8 mouse cellular contexts compared by ENCODE assay signal in the genomic region with DNA sequence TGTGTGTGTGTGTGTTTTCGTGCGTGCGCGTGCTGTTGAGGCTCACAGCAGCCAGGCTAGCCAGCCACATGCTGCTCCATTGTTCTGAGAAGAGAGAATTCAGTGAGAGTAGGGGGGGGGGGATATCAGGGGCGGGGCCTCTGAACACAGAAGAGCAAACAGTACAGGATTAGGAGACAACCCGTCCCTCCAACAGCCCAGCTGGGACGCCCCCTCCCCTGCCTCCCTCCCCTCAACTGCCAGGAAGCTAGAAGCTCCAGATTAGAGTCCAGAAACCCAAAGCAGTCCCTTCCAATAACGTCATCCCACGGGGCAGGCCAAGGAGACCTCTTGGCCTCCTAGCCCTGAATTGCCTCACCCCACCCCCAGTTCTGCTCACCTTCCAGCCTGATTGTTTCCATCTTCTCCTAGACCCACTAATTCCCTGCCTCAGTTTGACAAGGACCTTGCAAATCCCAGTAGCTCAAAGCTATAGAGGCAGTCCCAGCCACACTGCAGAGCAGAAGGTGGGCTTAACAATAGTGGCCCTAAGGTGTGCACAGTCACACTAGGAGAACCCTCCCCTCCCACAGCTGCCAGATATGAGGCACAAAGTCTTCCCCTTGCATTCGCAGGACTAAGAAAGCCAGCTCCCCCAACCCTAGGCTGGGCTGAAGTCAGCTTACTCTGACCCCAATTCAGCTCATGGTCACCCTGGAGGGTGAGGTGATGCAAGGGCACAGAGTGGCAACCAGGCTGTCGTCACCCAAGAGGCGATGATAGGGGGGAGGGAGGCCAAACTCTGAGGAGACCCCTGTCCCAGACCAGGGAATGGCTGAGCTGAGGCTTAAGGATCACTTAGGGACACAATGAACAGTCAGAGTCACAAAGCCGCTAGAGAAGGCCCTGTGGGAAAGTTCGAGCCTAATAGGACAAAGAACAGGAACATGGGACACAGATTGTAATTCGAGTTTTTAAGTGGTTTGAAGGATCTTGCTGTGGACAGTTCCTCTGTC. TPM values are rescaled to one million over a fixed set of nuclear protein-coding genes. Genes with fewer than 3 reads are reported as not detected.
A peak's percentile ranks its signal among the peaks of the same experiment; 100 is the strongest.
DNase-seq lines count a peak whose midpoint lies in the region; ATAC-seq and TF ChIP-seq lines count a peak whose summit lies in the region.

No protein-coding gene starts in this region.

- intact Hi-C loops in left cerebral cortex, postnatal 25 days (cut with DNase I), result no loop called here

- peak overlapping the region; percentile 40 for H3K4me3 ChIP-seq in lung, adult 2 months (replicated peaks; ENCODE audit: extremely low read depth, low read depth, low read length)
- H3K4me3 ChIP-seq in embryonic facial prominence, embryonic 11.5 days (ENCODE audit: low read depth, low read length), result peak overlapping the region; percentile 61
- peak overlapping the region; percentile 69 for H3K4me3 ChIP-seq in intestine, postnatal 0 days (ENCODE audit: low read depth, low read length)
- peak overlapping the region; percentile 75 for H3K4me3 ChIP-seq in neural tube, embryonic 12.5 days

- DNase-seq in lung, adult 2 months, result no peak
- no peak for DNase-seq in lung, postnatal 14 days
- DNase-seq in embryonic facial prominence, embryonic 11.5 days (ENCODE audit: low spot score), result peak; percentile 62
- DNase-seq in spleen, postnatal 4 days (ENCODE audit: low spot score in 2 of 2), result no peak
- no peak for DNase-seq in left cerebral cortex, postnatal 25 days (ENCODE audit: low spot score in 2 of 2)
- no peak for DNase-seq in cerebellum, adult 8-10 months

- ATAC-seq in embryonic facial prominence, embryonic 11.5 days (replicated peaks; ENCODE audit: insufficient number of reproducible peaks, low FRiP score, low TSS enrichment, low read depth), result peak; percentile 34
- ATAC-seq in intestine, postnatal 0 days, result no peak
- peak; percentile 36 for ATAC-seq in neural tube, embryonic 12.5 days (ENCODE audit: low FRiP score, low read depth)

- TF ChIP-seq CTCF in lung, adult 2 months (IDR thresholded peaks at IDR 0.05; ENCODE audit: insufficient read depth, low read length), result no peak
- no peak for TF ChIP-seq CTCF in intestine, postnatal 0 days (IDR thresholded peaks at IDR 0.05; ENCODE audit: low read depth)

- H3K4me1 ChIP-seq in lung, adult 2 months (ENCODE audit: control insufficient read depth, insufficient read depth, low read length), result peaks cover 37% of the 10 kb centered on the region
- H3K4me1 ChIP-seq in embryonic facial prominence, embryonic 11.5 days (ENCODE audit: control insufficient read depth, insufficient read depth, low read length), result no peaks in the 10 kb centered on the region; the same call in 1 of the 2 replicates
- peaks cover 13% of the 10 kb centered on the region for H3K4me1 ChIP-seq in intestine, postnatal 0 days (replicated peaks; ENCODE audit: control insufficient read depth, insufficient read depth, low read length)
- H3K4me1 ChIP-seq in neural tube, embryonic 12.5 days, result peaks cover 56% of the 10 kb centered on the region

- H3K36me3 ChIP-seq in embryonic facial prominence, embryonic 11.5 days (replicated peaks; ENCODE audit: control insufficient read depth, insufficient read depth, low read depth, low read length), result no peaks in the 10 kb centered on the region
- peaks cover 7% of the 10 kb centered on the region; the same call in 1 of the 2 replicates for H3K36me3 ChIP-seq in intestine, postnatal 0 days (ENCODE audit: control insufficient read depth, insufficient read depth)
- peaks cover 15% of the 10 kb centered on the region; the same call in 1 of the 2 replicates for H3K36me3 ChIP-seq in neural tube, embryonic 12.5 days

- H3K9ac ChIP-seq in embryonic facial prominence, embryonic 11.5 days (replicated peaks; ENCODE audit: low read length), result peak overlapping the region; percentile 71
- no peak overlapping the region; the same call in 1 of the 2 replicates for H3K9ac ChIP-seq in intestine, postnatal 0 days (ENCODE audit: low read depth, low read length)
- H3K9ac ChIP-seq in neural tube, embryonic 12.5 days, result peak overlapping the region; percentile 74

- no peaks in the 10 kb centered on the region for H3K27me3 ChIP-seq in embryonic facial prominence, embryonic 11.5 days (ENCODE audit: control insufficient read depth, insufficient read depth, low read length)
- H3K27me3 ChIP-seq in intestine, postnatal 0 days (replicated peaks; ENCODE audit: control insufficient read depth, insufficient read depth, low read length), result no peaks in the 10 kb centered on the region
- 0 out of 2 replicates have a peak, but pooled peaks cover 3% of the 10 kb centered on the region for H3K27me3 ChIP-seq in neural tube, embryonic 12.5 days (replicated peaks)

- no peaks in the 10 kb centered on the region for H3K9me3 ChIP-seq in embryonic facial prominence, embryonic 11.5 days (replicated peaks; ENCODE audit: control insufficient read depth, low read length)
- H3K9me3 ChIP-seq in intestine, postnatal 0 days (ENCODE audit: control insufficient read depth), result no peaks in the 10 kb centered on the region
- no peaks in the 10 kb centered on the region for H3K9me3 ChIP-seq in neural tube, embryonic 12.5 days

- no peak for TF ChIP-seq POLR2A in lung, adult 2 months (IDR thresholded peaks at IDR 0.05; ENCODE audit: borderline replicate concordance, extremely low read depth, low read depth, low read length)

- peak overlapping the region; percentile 73 for H3K4me2 ChIP-seq in embryonic facial prominence, embryonic 11.5 days (ENCODE audit: low read depth, low read length)
- peak overlapping the region; percentile 88 for H3K4me2 ChIP-seq in intestine, postnatal 0 days (replicated peaks; ENCODE audit: low read depth)
- H3K4me2 ChIP-seq in neural tube, embryonic 12.5 days (replicated peaks), result peak overlapping the region; percentile 83

- WGBS in lung, adult 2 months, result 20% methylated on average over 13 of the region's 15 CpGs
- WGBS in embryonic facial prominence, embryonic 11.5 days, result 5% methylated on average over 14 of the region's 15 CpGs
- WGBS in intestine, postnatal 0 days, result 12% methylated on average over 15 of the region's 15 CpGs
- WGBS in neural tube, embryonic 12.5 days, result 5% methylated on average over 14 of the region's 15 CpGs

- H3K27ac ChIP-seq in embryonic facial prominence, embryonic 11.5 days (replicated peaks; ENCODE audit: low read depth, low read length), result peak overlapping the region; percentile 59
- H3K27ac ChIP-seq in intestine, postnatal 0 days (ENCODE audit: low read depth, low read length), result no peak overlapping the region
- H3K27ac ChIP-seq in neural tube, embryonic 12.5 days, result peak overlapping the region; percentile 26; the same call in 1 of the 2 replicates

RNA-seq across cellular contexts. Expression of a gene that starts 1.6 kb away (rescaled TPM):
- polyA plus RNA-seq in lung, adult 2 months (2012; rRNA removed), result 89.5 and 94.0 TPM in 2 replicates
- 52.1 and 52.6 TPM in 2 replicates for polyA plus RNA-seq in embryonic facial prominence, embryonic 11.5 days (2014; fragmentation: Nextera tagmentation; extraction: Ambion mirVana)
- 40.1 and 43.9 TPM in 2 replicates for polyA plus RNA-seq in intestine, postnatal 0 days (2015; fragmentation: Nextera tagmentation; extraction: Ambion mirVana)
- 254 and 261 TPM in 2 replicates for polyA plus RNA-seq in neural tube, embryonic 12.5 days (2016; fragmentation: Nextera tagmentation; extraction: Ambion mirVana)
- 10 to 100 TPM; 13.2 to 19.4 TPM for total RNA-seq in left cerebral cortex, postnatal 25 days (2021)

RNA-seq across cellular contexts. Expression of a gene that starts 10.2 kb away (rescaled TPM):
- 0.23 TPM in 1 of 2 replicates, not detected in the other for polyA plus RNA-seq in lung, adult 2 months (2012; rRNA removed)
- not detected in 2 replicates for polyA plus RNA-seq in embryonic facial prominence, embryonic 11.5 days (2014; fragmentation: Nextera tagmentation; extraction: Ambion mirVana)
- 0.22 TPM in 1 of 2 replicates, not detected in the other for polyA plus RNA-seq in intestine, postnatal 0 days (2015; fragmentation: Nextera tagmentation; extraction: Ambion mirVana)
- not detected in 2 replicates for polyA plus RNA-seq in neural tube, embryonic 12.5 days (2016; fragmentation: Nextera tagmentation; extraction: Ambion mirVana)
- not detected for total RNA-seq in left cerebral cortex, postnatal 25 days (2021)

RNA-seq across cellular contexts. Expression of a gene that starts 32.8 kb away (rescaled TPM):
- polyA plus RNA-seq in lung, adult 2 months (2012; rRNA removed), result 7.7 and 8.2 TPM in 2 replicates
- polyA plus RNA-seq in embryonic facial prominence, embryonic 11.5 days (2014; fragmentation: Nextera tagmentation; extraction: Ambion mirVana), result 17.8 and 18.9 TPM in 2 replicates
- 9.1 and 9.8 TPM in 2 replicates for polyA plus RNA-seq in intestine, postnatal 0 days (2015; fragmentation: Nextera tagmentation; extraction: Ambion mirVana)
- polyA plus RNA-seq in neural tube, embryonic 12.5 days (2016; fragmentation: Nextera tagmentation; extraction: Ambion mirVana), result 22.7 and 24.2 TPM in 2 replicates
- 10 to 100 TPM; 12.6 to 12.8 TPM for total RNA-seq in left cerebral cortex, postnatal 25 days (2021)

RNA-seq across cellular contexts. Expression of a gene that starts 32.9 kb away (rescaled TPM):
- 47.8 and 55.4 TPM in 2 replicates for polyA plus RNA-seq in lung, adult 2 months (2012; rRNA removed)
- polyA plus RNA-seq in embryonic facial prominence, embryonic 11.5 days (2014; fragmentation: Nextera tagmentation; extraction: Ambion mirVana), result 38.7 and 46.8 TPM in 2 replicates
- polyA plus RNA-seq in intestine, postnatal 0 days (2015; fragmentation: Nextera tagmentation; extraction: Ambion mirVana), result 116 and 120 TPM in 2 replicates
- 47.3 and 49.3 TPM in 2 replicates for polyA plus RNA-seq in neural tube, embryonic 12.5 days (2016; fragmentation: Nextera tagmentation; extraction: Ambion mirVana)
- total RNA-seq in left cerebral cortex, postnatal 25 days (2021), result 10 to 100 TPM; 26.8 to 31.0 TPM
